Mouse (Mus musculus): ENCODE measurements at regions not wholly inside any gene's neighbourhood (a gene's known extent, or its start where the extent isn't known, plus 50 kb on each side); places are given as distances from the start of the nearest gene placed in this dataset.

- DNase-seq (ENCODE audit: low spot score in 2 of 2): peak in 1 of 2 experiments; percentile 8
These were observed 101.3 kb downstream of the Tmco5 start for GRCm38 (mm10) chr2:116979561-116980391.

GRCm38 (mm10) chr2:116980692-116981091 is 102.2 kb downstream of the Tmco5 start:
- no peak for DNase-seq (ENCODE audit: low spot score in 2 of 2)

GRCm38 (mm10) chr2:116983351-116983750 is 104.9 kb downstream of the Tmco5 start:
- DNase-seq (ENCODE audit: low spot score in 2 of 2): no peak

GRCm38 (mm10) chr2:116983821-116984351 is 105.4 kb downstream of the Tmco5 start:
- DNase-seq (ENCODE audit: low spot score in 2 of 2): no peak

- DNase-seq (ENCODE audit: low spot score in 2 of 2): no peak
These were observed 106.1 kb downstream of the Tmco5 start for GRCm38 (mm10) chr2:116984597-116984996.

GRCm38 (mm10) chr2:116985549-116985948 is 107.1 kb downstream of the Tmco5 start:
- no peak for DNase-seq (ENCODE audit: low spot score in 2 of 2)

GRCm38 (mm10) chr2:116988953-116989674 is 110.6 kb downstream of the Tmco5 start:
- peak in 1 of 2 experiments; percentile 4 for DNase-seq (ENCODE audit: low spot score in 2 of 2)

- DNase-seq (ENCODE audit: low spot score in 2 of 2): no peak
These were observed 111.6 kb downstream of the Tmco5 start for GRCm38 (mm10) chr2:116990106-116990505.

GRCm38 (mm10) chr2:116991561-116992042 is 113.1 kb downstream of the Tmco5 start:
- no peak for DNase-seq (ENCODE audit: low spot score in 2 of 2)

- DNase-seq (ENCODE audit: low spot score in 2 of 2): no peak
These were observed 115.2 kb downstream of the Tmco5 start for GRCm38 (mm10) chr2:116993724-116994123.

- DNase-seq (ENCODE audit: low spot score in 2 of 2): no peak
These were observed 117.8 kb downstream of the Tmco5 start for GRCm38 (mm10) chr2:116996302-116996701.

GRCm38 (mm10) chr2:116998822-116999221 is 120.3 kb downstream of the Tmco5 start:
- no peak for DNase-seq (ENCODE audit: low spot score in 2 of 2)

GRCm38 (mm10) chr2:116999592-116999991 is 121.1 kb downstream of the Tmco5 start:
- no peak for DNase-seq (ENCODE audit: low spot score in 2 of 2)

- no peak for DNase-seq (ENCODE audit: low spot score in 2 of 2)
These were observed 117.2 kb upstream of the Spred1 start for GRCm38 (mm10) chr2:117003976-117004375.

GRCm38 (mm10) chr2:117006846-117007245 is 114.3 kb upstream of the Spred1 start:
- DNase-seq (ENCODE audit: low spot score in 2 of 2): no peak

- no peak for DNase-seq (ENCODE audit: low spot score in 2 of 2)
These were observed 112.3 kb upstream of the Spred1 start for GRCm38 (mm10) chr2:117008922-117009321.

- no peak for DNase-seq (ENCODE audit: low spot score in 2 of 2)
These were observed 111.2 kb upstream of the Spred1 start for GRCm38 (mm10) chr2:117010001-117010400.

- DNase-seq (ENCODE audit: low spot score in 2 of 2): no peak
These were observed 110.2 kb upstream of the Spred1 start for GRCm38 (mm10) chr2:117010942-117011341.

- DNase-seq (ENCODE audit: low spot score in 2 of 2): no peak
These were observed 103.1 kb upstream of the Spred1 start for GRCm38 (mm10) chr2:117017921-117018651.

GRCm38 (mm10) chr2:117018917-117019538 is 102.1 kb upstream of the Spred1 start:
- DNase-seq (ENCODE audit: low spot score in 2 of 2): peak in 1 of 2 experiments; percentile 4

GRCm38 (mm10) chr2:117019552-117019951 is 101.6 kb upstream of the Spred1 start:
- no peak for DNase-seq (ENCODE audit: low spot score in 2 of 2)

Measured in spleen, postnatal 14 days (tissue).